Mouse (Mus musculus) cerebellum, adult 11-12 months (tissue): Measurements from ENCODE around the gene F830045P16Rik.

ENCODE experiments used
- DNase-seq: peaks from one replicate; pipeline ENCODE4 v3.0.0; 2022

F830045P16Rik gene

DNA sequence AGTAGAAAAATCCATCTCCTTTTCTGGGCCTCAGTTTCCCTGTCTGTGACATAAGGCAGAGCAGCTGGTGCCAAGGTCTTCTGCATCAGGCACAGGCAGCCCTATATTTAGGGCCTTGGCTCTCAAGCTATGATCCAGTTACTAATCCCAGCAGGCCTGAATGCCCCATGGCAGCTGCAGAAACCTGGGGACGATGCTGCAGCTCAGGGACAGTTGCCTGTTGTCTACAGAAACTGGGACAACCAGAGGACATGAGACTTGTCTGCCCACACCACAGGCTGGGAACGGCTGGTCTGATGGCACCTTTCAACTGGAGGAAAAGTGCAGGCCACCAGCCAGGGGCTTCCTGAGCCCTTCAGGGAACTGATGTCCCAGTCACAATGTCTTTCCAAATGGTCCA, at the start of gene F830045P16Rik:
Gene F830045P16Rik (minus strand): TSS at position 226 of the 400 bp plus-strand sequence.
- peak; percentile 27 for DNase-seq

DNA sequence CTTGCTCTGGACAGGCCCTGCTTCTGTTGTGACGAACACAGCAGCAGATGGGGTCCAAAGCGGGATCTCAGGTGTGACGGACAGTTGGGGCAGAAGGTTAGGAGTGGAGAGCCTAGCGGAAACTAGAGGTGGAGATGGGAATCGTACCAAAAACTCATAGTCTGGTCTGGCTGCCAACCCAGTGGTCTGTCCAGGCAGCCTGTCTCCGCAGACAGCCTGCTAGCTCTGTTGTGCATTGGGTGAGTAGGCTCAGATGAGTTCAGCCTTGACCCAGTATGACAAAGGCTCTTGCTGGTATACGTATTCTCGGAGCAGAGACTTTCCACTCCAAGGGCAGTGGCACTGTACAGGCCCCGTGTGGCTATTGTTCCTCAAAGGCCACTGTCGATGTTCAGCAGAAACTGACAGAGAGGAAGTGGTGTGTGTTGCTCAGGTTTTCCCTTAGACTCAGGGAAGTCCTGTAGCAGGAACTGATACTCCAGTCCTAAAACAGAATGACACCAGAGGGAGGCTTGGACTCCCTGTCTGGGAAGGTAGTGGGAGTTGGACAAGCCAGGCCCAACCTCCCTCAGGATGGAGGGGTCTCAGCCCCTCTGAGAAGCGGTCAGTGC, 49.6 kb upstream of the F830045P16Rik start:
- peak; percentile 64 for DNase-seq

DNA sequence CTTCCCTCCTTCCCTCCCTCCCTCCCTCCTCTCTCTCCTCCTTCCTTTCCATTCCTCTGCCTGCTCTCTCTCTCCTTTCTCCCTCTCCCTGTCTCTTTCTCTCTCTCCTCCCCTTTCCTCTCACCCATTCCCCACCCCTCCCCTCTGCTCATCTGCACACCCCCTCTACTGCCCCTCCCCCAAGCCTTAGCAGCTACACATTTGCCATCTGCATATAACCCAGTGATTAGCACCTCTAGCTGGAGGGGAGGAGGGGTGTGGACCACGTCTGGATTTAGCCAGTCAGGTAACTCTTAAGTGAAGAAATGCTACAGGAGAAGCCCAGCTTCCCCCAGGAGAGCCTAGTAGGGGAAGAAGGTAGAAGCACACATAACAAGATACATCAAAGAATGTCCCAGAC, 48.5 kb upstream of the F830045P16Rik start:
- no peak for DNase-seq

DNA sequence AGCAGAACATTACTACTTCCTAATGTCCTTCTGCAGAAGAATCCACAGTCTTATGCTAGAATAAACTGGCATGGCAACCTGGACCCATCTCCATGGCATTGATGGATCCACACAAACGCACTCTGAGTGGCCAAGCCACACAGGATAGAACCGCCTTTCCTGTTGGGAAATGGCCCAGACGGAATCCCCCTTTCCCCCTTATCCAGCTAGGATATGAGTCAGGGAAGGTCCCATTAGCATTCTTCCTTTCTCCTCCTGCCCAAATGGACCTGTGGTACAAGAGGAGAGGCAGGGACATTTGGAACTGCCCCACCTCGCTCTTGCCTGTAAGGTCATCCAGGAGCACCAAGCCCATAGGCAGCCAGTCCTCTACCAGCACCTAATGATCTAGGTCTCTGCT, 45.9 kb upstream of the F830045P16Rik start:
- no peak for DNase-seq

DNA sequence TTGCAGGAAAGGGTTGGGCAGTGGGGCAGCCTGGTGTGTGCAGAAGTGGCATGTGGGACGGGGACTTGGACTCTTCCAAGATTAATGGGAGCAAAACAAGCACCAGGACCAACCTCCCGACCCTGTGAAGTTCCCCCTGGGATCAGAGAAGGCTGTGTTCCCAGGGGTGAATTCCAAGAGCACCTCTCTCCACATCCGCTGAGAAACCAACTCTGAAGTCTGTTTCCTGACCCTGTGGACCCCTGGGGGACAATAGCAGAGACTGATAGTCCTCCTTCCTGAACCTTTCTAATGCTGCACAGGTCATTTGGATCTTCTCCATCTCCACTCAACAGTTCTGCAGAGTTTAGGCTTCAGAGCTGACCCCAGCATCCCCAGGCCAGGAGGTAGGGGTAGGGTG, 45.4 kb upstream of the F830045P16Rik start:
- no peak for DNase-seq

- peak; percentile 71 for DNase-seq
These were observed 44.3 kb upstream of the F830045P16Rik start for GRCm38 (mm10) chr2:129580656-129581055.

DNA sequence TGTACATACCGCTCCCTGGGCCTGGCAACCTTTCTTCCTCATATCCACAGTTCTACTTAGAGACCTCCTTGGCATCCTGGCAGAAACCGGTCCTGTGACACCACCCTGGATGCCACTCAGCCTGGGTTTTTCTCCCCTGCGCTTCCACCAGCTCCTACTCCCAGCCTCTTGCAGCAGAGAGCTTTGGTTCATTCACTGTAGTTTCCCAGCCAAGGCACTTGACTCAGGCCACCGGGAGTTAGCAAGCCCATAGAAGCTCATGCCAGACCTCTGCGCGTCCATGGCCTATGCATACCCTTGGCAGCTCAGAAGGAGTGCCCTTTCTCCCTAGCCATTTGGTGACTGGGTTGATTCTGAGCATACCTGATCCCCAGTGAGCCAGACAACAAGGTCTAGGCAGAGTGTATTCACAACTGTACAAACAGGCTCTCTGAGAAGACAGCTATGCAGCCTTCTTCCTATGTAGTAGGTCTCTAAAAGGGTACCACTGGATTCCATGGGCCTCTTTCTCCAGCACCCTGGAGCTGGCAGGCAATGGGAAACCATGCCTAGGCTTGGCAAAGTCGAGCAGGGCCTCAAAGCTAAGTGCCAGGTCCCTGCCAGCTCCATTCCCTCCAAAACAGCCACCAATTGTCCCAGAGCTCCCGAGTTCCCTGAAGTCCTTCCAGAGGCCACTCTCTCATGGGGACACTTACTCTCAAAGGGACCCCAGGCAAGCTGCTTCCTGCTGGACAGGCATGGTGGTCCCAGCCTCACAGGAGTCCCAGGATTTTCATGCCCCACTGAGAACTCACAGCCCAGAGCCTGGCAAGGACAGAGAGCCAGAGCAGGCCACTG, 40.4 kb upstream of the F830045P16Rik start:
- peak; percentile 58 for DNase-seq

DNA sequence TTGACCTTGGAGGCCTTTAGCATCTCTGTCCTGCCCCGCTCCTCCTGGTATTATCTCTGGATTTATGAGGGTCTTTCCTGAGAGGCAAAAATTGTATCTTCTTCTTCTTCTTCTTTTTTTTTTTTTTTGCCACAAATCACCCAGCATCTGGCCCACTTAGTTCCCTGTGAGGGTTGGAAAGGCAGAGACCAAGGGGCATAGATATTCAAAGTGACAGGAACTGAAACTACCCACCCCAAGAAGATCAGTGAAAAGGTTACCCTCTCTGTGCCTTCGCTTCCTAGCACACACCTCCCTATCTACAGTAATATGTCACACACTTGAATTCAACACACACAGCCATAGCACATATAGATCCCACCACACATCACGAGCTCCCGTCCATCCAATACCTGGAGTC, 38.7 kb upstream of the F830045P16Rik start:
- DNase-seq = no peak

DNA sequence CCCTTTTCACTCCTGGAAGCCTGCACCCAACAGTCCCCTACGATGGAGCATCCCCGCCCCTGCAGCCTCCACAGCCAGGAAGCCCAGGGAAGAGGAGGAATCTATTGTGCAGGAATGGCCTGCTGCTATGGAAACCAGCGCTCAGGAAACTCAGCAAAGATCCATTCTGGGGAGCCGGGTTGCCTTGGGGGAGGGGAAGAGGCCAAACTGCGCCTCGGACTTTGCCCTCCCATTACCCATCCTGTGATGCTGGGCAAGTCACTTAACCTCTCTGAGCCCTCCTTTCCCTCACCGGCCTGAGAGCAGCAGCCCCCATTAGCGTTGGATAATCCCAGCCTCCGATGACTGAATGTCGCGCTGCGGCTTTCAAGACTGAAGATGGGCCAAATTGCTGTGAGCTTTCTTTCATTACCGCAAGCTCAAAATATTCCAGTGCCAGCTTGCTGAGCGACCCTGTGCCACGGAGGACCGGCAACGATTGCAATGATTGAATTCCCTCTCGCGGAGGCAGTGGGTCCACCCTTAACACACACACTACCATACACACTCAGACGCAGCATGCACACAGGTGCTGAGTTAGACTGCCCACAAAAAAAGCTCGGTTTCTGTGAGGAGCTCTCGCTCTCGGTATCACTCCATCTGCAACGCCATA, 38.1 kb upstream of the F830045P16Rik start:
- DNase-seq = no peak

DNA sequence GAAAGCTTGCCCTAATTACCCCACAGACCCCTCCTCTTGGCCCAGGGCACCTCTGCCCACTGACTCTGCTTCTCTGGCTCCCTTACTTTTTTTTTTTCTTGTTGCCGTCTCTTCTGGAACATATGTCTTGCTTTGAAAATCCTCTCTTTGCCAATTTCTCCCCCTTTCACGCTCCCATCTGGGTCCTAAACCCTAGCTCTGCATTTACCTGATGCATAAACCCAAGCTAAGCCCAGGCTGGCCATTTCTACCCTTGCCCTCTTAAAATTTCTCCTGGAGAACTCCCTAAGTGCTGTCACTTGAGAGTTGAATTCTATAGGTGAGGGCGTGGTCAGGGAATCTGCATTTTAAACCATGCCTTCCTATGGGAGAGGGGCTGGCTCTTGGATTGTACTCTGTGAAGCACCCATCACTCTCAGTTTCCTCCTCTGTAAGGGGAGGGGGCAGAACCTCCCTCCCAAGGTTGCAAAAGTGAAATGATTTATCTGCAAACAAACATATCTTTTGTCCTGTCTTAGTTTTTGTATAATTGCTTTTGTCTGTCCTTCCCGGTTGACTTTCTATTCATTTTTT, 37.4 kb upstream of the F830045P16Rik start:
- no peak for DNase-seq

- DNase-seq = no peak
These were observed 33.2 kb upstream of the F830045P16Rik start for GRCm38 (mm10) chr2:129569556-129569955.

GRCm38 (mm10) chr2:129569120-129569519, 32.7 kb upstream of the F830045P16Rik start:
- no peak for DNase-seq

DNA sequence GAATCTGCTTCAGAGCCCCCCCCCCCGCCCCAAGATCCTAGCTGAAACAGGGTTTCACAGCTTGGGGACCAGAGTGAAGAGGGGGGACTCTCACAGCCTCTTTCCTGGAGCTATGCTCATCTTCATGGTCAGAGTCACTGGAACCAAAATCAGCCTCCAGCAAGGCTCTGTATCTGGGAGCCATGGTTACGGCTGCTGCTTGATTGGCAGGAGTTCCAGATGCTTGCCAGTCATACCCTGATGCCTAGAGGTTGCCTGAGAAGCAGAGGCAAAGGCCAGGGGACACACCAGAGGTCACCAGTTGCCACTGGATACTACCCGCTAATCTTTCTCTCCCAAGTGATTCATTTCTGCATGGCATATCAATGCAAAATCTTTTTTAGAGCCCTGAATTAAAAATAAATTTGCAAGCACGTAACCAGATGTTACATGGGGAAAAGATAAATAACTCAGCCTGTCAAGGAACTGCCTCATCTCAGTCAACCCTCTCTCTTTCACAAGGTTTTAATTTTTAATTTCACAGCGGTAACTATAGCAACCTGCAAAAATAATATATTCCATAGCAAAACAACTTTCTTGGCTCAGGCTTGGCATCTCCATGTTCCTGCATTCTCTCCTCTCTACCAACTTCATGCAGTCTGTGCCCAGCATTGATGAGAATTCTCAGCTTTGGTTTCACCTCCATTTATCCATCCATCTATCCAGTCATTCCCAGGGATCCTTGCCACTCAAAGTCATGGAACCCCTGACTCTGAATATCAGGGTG, 27.7 kb upstream of the F830045P16Rik start:
- no peak for DNase-seq

GRCm38 (mm10) chr2:129561796-129562195, 25.4 kb upstream of the F830045P16Rik start:
- DNase-seq = no peak

- no peak for DNase-seq
These were observed 22.4 kb upstream of the F830045P16Rik start for GRCm38 (mm10) chr2:129558875-129559219.

DNA sequence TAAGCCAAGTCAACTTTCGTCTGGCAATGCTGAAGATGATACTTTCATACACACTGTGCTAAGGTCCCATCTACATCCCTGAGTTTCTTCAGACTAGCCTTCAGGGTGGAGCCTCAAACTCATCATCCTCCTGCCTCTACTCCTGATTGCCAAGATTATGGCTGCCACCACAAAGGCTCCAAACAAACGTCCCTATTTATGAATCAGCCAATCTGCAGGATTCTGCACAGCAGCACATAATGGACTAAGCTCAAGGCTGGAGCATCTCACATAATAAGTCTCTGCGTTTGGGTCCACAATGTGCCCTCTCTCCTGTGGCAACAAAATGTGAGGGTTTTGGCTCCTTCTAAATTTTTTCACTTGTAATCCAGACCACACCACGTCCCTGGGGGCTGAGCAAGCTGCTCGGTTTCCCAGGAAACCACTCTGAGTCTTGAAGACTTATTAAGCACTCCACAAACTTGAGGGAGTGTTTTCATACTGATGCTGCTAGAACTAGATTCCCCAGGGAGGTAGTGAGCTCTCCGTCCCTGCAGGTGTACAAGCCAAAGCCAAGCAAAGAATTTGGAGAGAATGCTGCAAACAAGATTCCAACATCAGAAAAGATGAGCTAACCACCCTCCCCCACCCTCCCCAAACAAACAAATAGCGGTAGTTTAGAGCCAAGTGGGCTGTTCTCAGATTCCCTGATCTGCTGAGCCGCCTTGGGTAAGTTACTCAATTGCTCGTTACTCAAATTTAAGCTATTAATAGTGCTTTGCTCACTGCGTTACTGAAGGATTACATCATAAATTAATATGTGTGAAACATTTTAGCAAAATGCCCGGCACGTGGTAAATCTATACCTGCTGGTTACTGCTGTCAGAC, 21.8 kb upstream of the F830045P16Rik start:
- DNase-seq = no peak

DNA sequence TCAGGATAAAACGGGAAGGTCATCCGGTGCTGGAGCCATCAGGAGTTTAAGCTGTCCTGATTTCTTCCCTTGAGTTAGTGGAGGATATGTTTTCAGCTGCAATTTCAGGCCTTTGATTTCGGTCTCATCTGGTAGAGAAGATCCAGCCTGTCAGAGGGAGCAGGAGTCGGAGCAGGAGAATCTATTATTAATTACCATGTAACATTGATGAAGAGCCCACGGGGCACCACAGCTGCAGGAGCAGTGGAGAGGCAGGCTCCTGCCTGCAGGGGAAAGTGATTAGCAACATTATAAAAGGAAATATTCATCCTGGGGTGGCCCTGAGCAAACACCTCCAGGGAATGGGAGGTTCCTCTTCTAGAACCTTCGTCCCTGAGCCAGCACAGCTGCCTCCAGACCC, 19.7 kb upstream of the F830045P16Rik start:
- DNase-seq = no peak

DNA sequence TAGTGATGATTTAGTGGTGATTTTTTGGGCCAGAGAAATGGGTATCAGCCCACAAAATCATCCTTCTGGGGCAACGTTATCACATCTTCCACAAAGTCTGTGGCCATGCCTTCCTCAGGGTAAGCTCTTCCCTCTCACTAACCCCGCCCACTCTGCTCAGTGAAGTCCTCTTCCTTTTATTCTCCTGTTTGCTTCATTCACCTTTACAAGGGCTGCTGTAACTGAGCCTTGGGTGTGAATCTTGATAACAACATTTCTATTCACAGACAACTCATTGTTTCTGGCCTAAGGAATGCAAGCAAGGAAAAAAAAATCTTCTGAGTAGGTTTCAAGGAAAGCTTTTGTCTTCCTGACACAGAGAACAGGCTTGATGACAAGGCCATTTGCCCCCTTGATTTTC, 14.4 kb upstream of the F830045P16Rik start:
- no peak for DNase-seq

DNA sequence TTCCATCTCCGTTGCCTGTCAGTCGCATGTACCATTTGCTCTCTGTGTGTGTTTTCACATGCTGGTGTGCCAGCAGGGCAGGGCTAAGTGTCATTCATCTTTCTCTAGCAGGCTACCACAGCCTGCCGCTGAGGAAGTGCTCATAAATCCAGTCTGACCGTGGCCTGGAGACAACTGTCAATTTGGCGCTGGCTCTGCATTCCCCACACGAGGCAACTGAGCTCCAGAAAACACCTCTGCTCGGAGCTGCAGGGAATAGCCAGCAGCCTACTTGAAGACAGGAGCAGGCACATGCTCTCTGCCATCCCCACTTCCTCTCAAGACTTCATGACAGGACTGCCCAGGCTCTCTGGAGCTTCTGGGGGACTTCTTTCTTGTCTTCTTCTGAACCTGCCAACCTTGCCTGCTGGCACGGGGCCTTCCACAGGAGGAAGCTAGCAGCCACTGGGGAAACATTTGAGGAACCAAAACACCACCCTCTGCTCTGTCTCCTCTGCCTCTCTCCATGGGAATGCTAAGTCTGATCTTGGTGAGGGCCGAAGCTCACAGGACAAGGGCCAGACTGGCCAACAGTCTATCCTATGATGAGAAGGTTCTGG, 13.2 kb upstream of the F830045P16Rik start:
- DNase-seq = no peak

DNA sequence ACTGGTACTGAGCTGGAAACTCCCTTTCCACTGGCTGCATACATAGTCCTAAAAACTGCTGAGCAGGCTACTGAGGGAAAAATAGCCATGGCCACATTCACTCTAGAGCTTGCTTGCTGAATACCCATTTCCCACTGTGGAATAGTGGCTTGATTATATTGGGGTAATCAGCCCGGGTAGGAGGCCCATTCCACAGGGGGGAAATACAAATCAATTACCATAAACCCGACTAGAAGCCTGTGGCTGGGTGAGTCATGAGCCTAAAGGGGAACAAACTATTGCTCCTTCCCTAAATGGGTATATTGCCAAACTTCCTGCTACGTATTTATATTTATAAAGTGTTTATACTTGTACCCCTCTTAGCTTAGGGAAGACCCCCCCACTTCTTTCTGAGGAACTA, 10.4 kb upstream of the F830045P16Rik start:
- no peak for DNase-seq

DNA sequence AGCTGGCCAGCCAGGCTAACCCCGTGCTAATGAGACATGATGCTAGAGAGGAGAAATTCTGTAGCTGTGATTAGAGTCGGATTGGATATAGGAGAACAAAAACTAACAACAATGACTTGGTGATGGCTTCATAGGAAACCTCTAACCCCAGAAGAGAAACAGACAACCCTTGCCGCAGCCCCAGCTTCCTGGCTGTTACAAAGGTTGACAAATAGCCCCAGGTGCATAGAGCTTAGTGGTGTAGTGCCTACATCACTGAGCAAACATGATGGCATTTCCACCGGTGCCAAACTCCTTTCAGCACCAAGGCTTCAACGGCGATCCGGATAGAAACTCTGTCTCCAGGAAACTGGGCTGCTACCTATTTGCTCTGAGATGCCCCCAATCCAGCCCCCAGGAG, 9.2 kb upstream of the F830045P16Rik start:
- DNase-seq = no peak
